Mouse (Mus musculus): Measurements from ENCODE around the gene Prcd. TPM values are rescaled to one million over a fixed set of nuclear protein-coding genes. Genes with fewer than 3 reads are reported as not detected.

Gene Prcd
- polyA plus RNA-seq, 1 experiment from 2014 or later: 0.12 TPM

DNA sequence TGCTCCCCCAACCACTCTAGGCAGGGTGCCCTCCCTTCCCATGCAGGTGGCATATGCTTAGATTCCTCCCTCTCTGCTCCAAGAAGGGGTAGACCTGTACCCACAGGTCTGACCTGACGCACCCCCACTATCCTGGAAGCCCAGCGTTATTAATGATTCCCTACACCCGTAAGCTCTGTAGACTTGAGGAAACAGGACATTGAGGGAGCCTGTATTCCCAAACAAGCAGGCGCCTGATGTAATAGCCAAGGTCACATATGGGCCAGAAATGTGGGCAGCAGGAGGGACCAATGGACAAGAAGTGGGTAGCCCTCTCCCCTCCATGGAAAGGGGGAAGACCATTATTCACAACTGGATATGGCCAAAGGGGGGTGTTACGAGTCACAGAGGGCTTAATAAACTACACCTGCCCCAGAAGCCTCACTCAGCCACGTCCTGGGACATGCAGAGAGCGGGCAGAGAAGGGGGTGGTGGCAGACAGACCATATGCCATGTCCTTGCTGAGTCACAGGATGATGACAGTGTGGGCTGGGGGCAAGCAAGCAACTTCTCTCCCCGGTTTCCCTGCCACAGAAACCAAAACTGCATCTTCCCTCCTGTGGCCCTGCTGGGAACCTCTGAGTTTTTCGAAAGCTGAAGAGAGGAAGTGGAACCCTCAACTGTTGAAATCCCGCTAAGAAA is 36.8 kb upstream of the Prcd start:
- H3K36me3 ChIP-seq (ENCODE audit: control insufficient read depth, insufficient read depth): no peaks in the 10 kb centered on the region
- no peak for ATAC-seq (ENCODE audit: low read depth)
- 34% methylated on average over 10 of the region's 10 CpGs for whole genome bisulfite sequencing (ENCODE audit: insufficient replicate concordance)
- H3K4me1 ChIP-seq (ENCODE audit: control insufficient read depth, low read depth, low read length): peaks cover 97% of the 10 kb centered on the region
- peak overlapping the region; percentile 80 for H3K4me2 ChIP-seq (ENCODE audit: low read depth, low read length)
- peak overlapping the region; percentile 62 for H3K9ac ChIP-seq (ENCODE audit: low read depth, low read length)
- H3K27ac ChIP-seq (ENCODE audit: low read length): peak overlapping the region; percentile 96
- no peaks in the 10 kb centered on the region for H3K27me3 ChIP-seq (ENCODE audit: control insufficient read depth, insufficient read depth, low read depth, low read length)
- H3K9me3 ChIP-seq (replicated peaks; ENCODE audit: control insufficient read depth, low read length): no peaks in the 10 kb centered on the region
- peak overlapping the region; percentile 57 for H3K4me3 ChIP-seq (ENCODE audit: low read depth, low read length)

- Histone ChIP-seq H3K4me2 (ENCODE audit: low read depth, low read length) (no peak overlapping the region), H3K27ac (ENCODE audit: low read length) (peak overlapping the region; percentile 5; the same call in 1 of the 2 replicates)
Measured at GRCm38 (mm10) chr11:116617641-116618040, 35.7 kb upstream of the Prcd start.

DNA sequence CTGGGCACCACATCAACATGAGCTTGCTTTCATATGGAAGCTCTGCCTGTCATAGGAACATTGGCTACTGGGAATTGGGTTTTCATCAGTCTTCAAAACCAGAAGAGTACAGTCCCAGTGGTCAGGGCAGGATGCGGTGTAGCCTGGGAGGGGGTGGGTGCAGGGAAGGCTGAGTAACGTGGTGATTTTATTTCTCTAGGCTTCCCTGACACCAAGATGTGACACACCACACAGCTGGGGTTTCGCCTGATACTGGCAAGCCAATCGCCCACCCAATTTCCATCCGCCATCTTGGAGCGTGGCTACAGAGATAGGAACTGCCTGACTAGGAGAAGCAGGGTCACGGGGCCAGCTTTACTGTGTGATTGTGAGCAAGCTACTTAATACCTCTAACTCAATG is 34.7 kb upstream of the Prcd start:
- peak overlapping the region; percentile 72; the same call in 1 of the 2 replicates for H3K9ac ChIP-seq (ENCODE audit: low read depth, low read length)
- WGBS (ENCODE audit: insufficient replicate concordance): 64% methylated on average over 7 of the region's 7 CpGs
- H3K4me1 ChIP-seq (ENCODE audit: control insufficient read depth, low read depth, low read length): peaks cover 99% of the 10 kb centered on the region
- H3K27ac ChIP-seq (ENCODE audit: low read length): peak overlapping the region; percentile 5
- H3K36me3 ChIP-seq (ENCODE audit: control insufficient read depth, insufficient read depth): no peaks in the 10 kb centered on the region
- H3K9me3 ChIP-seq (replicated peaks; ENCODE audit: control insufficient read depth, low read length): no peaks in the 10 kb centered on the region
- ATAC-seq (ENCODE audit: low read depth): no peak
- no peak overlapping the region for H3K4me2 ChIP-seq (ENCODE audit: low read depth, low read length)
- H3K27me3 ChIP-seq (ENCODE audit: control insufficient read depth, insufficient read depth, low read depth, low read length): no peaks in the 10 kb centered on the region
- H3K4me3 ChIP-seq (ENCODE audit: low read depth, low read length): no peak overlapping the region

More at GRCm38 (mm10) chr11:116617641-116618040, 35.7 kb upstream of the Prcd start:
- no peaks in the 10 kb centered on the region for H3K36me3 ChIP-seq (ENCODE audit: control insufficient read depth, insufficient read depth)
- H3K4me1 ChIP-seq (ENCODE audit: control insufficient read depth, low read depth, low read length): peaks cover 99% of the 10 kb centered on the region
- H3K9me3 ChIP-seq (replicated peaks; ENCODE audit: control insufficient read depth, low read length): no peaks in the 10 kb centered on the region
- no peak overlapping the region for H3K4me3 ChIP-seq (ENCODE audit: low read depth, low read length)
- no peak for ATAC-seq (ENCODE audit: low read depth)
- 0 out of 2 replicates have a peak overlapping the region, but pooled peaks have one; percentile 35 for H3K9ac ChIP-seq (ENCODE audit: low read depth, low read length)
- WGBS (ENCODE audit: insufficient replicate concordance): 67% methylated on average over 7 of the region's 7 CpGs
- H3K27me3 ChIP-seq (ENCODE audit: control insufficient read depth, insufficient read depth, low read depth, low read length): no peaks in the 10 kb centered on the region

- ATAC-seq (ENCODE audit: low read depth): no peak
- no peaks in the 10 kb centered on the region for H3K27me3 ChIP-seq (ENCODE audit: control insufficient read depth, insufficient read depth, low read depth, low read length)
- peak overlapping the region; percentile 72; the same call in 1 of the 2 replicates for H3K9ac ChIP-seq (ENCODE audit: low read depth, low read length)
- H3K4me3 ChIP-seq (ENCODE audit: low read depth, low read length): no peak overlapping the region
- 80% methylated on average over 7 of the region's 7 CpGs for WGBS (ENCODE audit: insufficient replicate concordance)
- H3K27ac ChIP-seq (ENCODE audit: low read length): peak overlapping the region; percentile 94
- peak overlapping the region; percentile 96 for H3K4me2 ChIP-seq (ENCODE audit: low read depth, low read length)
- no peaks in the 10 kb centered on the region for H3K9me3 ChIP-seq (replicated peaks; ENCODE audit: control insufficient read depth, low read length)
- no peaks in the 10 kb centered on the region for H3K36me3 ChIP-seq (ENCODE audit: control insufficient read depth, insufficient read depth)
- peaks cover 94% of the 10 kb centered on the region for H3K4me1 ChIP-seq (ENCODE audit: control insufficient read depth, low read depth, low read length)
Measured at GRCm38 (mm10) chr11:116619156-116619555, 34.2 kb upstream of the Prcd start.

DNA sequence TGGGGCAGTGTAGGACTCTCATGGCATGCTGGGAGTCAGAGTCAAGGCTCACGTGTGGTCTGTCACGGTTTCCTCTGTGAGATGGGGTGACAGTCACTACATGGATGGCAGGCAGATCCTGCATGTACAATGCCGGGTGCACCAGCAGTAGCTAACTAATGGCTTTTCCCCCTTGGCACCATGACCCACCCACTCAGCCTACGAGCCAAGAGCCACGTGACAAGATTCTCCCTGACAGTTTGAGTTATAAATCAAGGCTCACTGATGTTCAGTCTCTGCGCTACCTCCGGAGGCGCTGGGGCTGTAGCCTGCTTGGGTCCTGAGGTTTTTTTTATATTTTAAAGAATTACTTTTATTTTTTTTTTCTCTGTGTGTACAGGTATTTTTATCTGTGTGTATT is 33.8 kb upstream of the Prcd start:
- peak overlapping the region; percentile 96 for H3K4me2 ChIP-seq (ENCODE audit: low read depth, low read length)
- no peaks in the 10 kb centered on the region for H3K9me3 ChIP-seq (replicated peaks; ENCODE audit: control insufficient read depth, low read length)
- no peak for ATAC-seq (ENCODE audit: low read depth)
- H3K27me3 ChIP-seq (ENCODE audit: control insufficient read depth, insufficient read depth, low read depth, low read length): no peaks in the 10 kb centered on the region
- peak overlapping the region; percentile 72 for H3K9ac ChIP-seq (ENCODE audit: low read depth, low read length)
- peak overlapping the region; percentile 55 for H3K4me3 ChIP-seq (ENCODE audit: low read depth, low read length)
- peaks cover 93% of the 10 kb centered on the region for H3K4me1 ChIP-seq (ENCODE audit: control insufficient read depth, low read depth, low read length)
- H3K36me3 ChIP-seq (ENCODE audit: control insufficient read depth, insufficient read depth): no peaks in the 10 kb centered on the region
- WGBS (ENCODE audit: insufficient replicate concordance): 66% methylated on average over 8 of the region's 8 CpGs
- H3K27ac ChIP-seq (ENCODE audit: low read length): peak overlapping the region; percentile 94

DNA sequence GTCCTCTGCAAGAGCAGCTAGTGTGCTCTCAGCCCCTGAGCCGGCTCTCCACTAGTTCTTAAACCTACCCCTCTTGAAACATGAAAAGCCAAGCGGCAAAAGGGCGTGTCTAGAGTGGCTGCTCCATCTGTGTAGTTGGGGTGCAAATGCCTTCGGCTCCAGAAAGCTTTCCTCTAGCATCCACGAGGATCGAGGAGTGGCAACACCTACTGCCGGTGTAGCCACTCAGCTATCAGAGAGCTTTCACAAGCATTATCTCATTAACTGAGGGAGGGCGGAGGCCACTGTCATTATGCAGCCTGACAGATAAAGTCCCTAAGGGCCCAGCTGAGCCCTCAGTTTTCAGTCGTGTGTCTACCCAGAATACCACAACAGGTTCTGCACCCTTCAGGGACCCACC is 33.3 kb upstream of the Prcd start:
- Histone ChIP-seq H3K27me3 (ENCODE audit: control insufficient read depth, insufficient read depth, low read depth, low read length) (no peaks in the 10 kb centered on the region), H3K4me3 (ENCODE audit: low read depth, low read length) (peak overlapping the region; percentile 55), H3K36me3 (ENCODE audit: control insufficient read depth, insufficient read depth) (no peaks in the 10 kb centered on the region), H3K27ac (ENCODE audit: low read length) (peak overlapping the region; percentile 94), H3K4me2 (ENCODE audit: low read depth, low read length) (peak overlapping the region; percentile 96), H3K9me3 (replicated peaks; ENCODE audit: control insufficient read depth, low read length) (no peaks in the 10 kb centered on the region), H3K4me1 (ENCODE audit: control insufficient read depth, low read depth, low read length) (peaks cover 93% of the 10 kb centered on the region), H3K9ac (ENCODE audit: low read depth, low read length) (peak overlapping the region; percentile 72)
- WGBS (ENCODE audit: insufficient replicate concordance): 13% methylated on average over 9 of the region's 9 CpGs
- ATAC-seq (ENCODE audit: low read depth): peak; percentile 68

- peak overlapping the region; percentile 96 for H3K4me2 ChIP-seq (ENCODE audit: low read depth, low read length)
- peak overlapping the region; percentile 94 for H3K27ac ChIP-seq (ENCODE audit: low read length)
- peak overlapping the region; percentile 55 for H3K4me3 ChIP-seq (ENCODE audit: low read depth, low read length)
- peak; percentile 19; the same call in 1 of the 2 replicates for ATAC-seq (ENCODE audit: low read depth)
- no peaks in the 10 kb centered on the region for H3K9me3 ChIP-seq (replicated peaks; ENCODE audit: control insufficient read depth, low read length)
- 50% methylated on average over 10 of the region's 10 CpGs for WGBS (ENCODE audit: insufficient replicate concordance)
- peaks cover 93% of the 10 kb centered on the region for H3K4me1 ChIP-seq (ENCODE audit: control insufficient read depth, low read depth, low read length)
- H3K9ac ChIP-seq (ENCODE audit: low read depth, low read length): peak overlapping the region; percentile 72
- H3K36me3 ChIP-seq (ENCODE audit: control insufficient read depth, insufficient read depth): no peaks in the 10 kb centered on the region
- H3K27me3 ChIP-seq (ENCODE audit: control insufficient read depth, insufficient read depth, low read depth, low read length): no peaks in the 10 kb centered on the region
Measured at GRCm38 (mm10) chr11:116620559-116621253, 32.6 kb upstream of the Prcd start.

- H3K4me1 ChIP-seq (ENCODE audit: control insufficient read depth, low read depth, low read length): peaks cover 88% of the 10 kb centered on the region
- H3K9me3 ChIP-seq (replicated peaks; ENCODE audit: control insufficient read depth, low read length): no peaks in the 10 kb centered on the region
- H3K4me2 ChIP-seq (ENCODE audit: low read depth, low read length): peak overlapping the region; percentile 96
- H3K27me3 ChIP-seq (ENCODE audit: control insufficient read depth, insufficient read depth, low read depth, low read length): no peaks in the 10 kb centered on the region
- peak overlapping the region; percentile 55; the same call in 1 of the 2 replicates for H3K4me3 ChIP-seq (ENCODE audit: low read depth, low read length)
- peak overlapping the region; percentile 72 for H3K9ac ChIP-seq (ENCODE audit: low read depth, low read length)
- H3K27ac ChIP-seq (ENCODE audit: low read length): peak overlapping the region; percentile 94
- WGBS (ENCODE audit: insufficient replicate concordance): 48% methylated on average over 6 of the region's 6 CpGs
- no peak for ATAC-seq (ENCODE audit: low read depth)
- no peaks in the 10 kb centered on the region for H3K36me3 ChIP-seq (ENCODE audit: control insufficient read depth, insufficient read depth)
Measured at GRCm38 (mm10) chr11:116621258-116621704, 32.1 kb upstream of the Prcd start.
